Mouse (Mus musculus) intestine, postnatal 0 days (tissue): Measurements from ENCODE around the gene Asb17. TPM values are rescaled to one million over a fixed set of nuclear protein-coding genes. Genes with fewer than 3 reads are reported as not detected.
A peak's percentile ranks its signal among the peaks of the same experiment; 100 is the strongest.

Experiments used
- ATAC-seq: fragments of 200-750 bp; cut with Nextera tagmentation; 2 replicates; pipeline ENCODE4 v1.8.0; 2017; ENCODE audit warnings: mild to moderate bottlenecking, moderate TSS enrichment, moderate library complexity
- H3K27ac ChIP-seq: fragments of 300-500 bp; sonication (generic); 2 replicates; pipeline ENCODE4 v1.5.1; 2014; ENCODE audit warnings: mild to moderate bottlenecking, low read depth, low read length, moderate library complexity
- H3K27me3 ChIP-seq: fragments of 300-500 bp; sonication (generic); replicated peaks from 2 replicates; pipeline ENCODE4 v1.6.1; 2014; ENCODE audit warnings: low read length, mixed read lengths; ENCODE audit not compliant: control insufficient read depth, insufficient read depth
- H3K36me3 ChIP-seq: fragments of 300-500 bp; sonication (generic); 2 replicates; pipeline ENCODE4 v1.6.1; 2014; ENCODE audit warnings: mild to moderate bottlenecking, moderate library complexity; ENCODE audit not compliant: control insufficient read depth, insufficient read depth
- H3K4me1 ChIP-seq: fragments of 300-500 bp; sonication (generic); replicated peaks from 2 replicates; pipeline ENCODE4 v1.6.1; 2014; ENCODE audit warnings: antibody characterized with exemption, low read length, mixed read lengths; ENCODE audit not compliant: control insufficient read depth, insufficient read depth
- H3K4me2 ChIP-seq: fragments of 300-500 bp; sonication (generic); replicated peaks from 2 replicates; pipeline ENCODE4 v1.6.1; 2014; ENCODE audit warnings: low read depth, mild to moderate bottlenecking, moderate library complexity
- H3K4me3 ChIP-seq: fragments of 300-500 bp; sonication (generic); 2 replicates; pipeline ENCODE4 v1.5.1; 2014; ENCODE audit warnings: low read depth, low read length
- H3K9ac ChIP-seq: fragments of 300-500 bp; sonication (generic); 2 replicates; pipeline ENCODE4 v1.6.1; 2014; ENCODE audit warnings: mild to moderate bottlenecking, low read depth, low read length
- H3K9me3 ChIP-seq: fragments of 300-500 bp; sonication (generic); 2 replicates; pipeline ENCODE4 v1.6.1; 2016; ENCODE audit warnings: mixed run types; ENCODE audit not compliant: control insufficient read depth
- CTCF ChIP-seq: sonication (generic); IDR thresholded peaks from 2 replicates; pipeline ENCODE4 v1.5.1; 2016; ENCODE audit warnings: low read depth, mild to moderate bottlenecking, control low read depth, antibody characterized with exemption, moderate library complexity
- WGBS: fragments of 180-500 bp; shearing (Covaris S2); extraction: QIAGEN DNeasy Blood & Tissue Kit; methylation state at CpG from one replicate; pipeline ENCODE4 v1.1.7; 2014; 5-methylcytosine and 5-hydroxymethylcytosine counted together
- polyA plus RNA-seq: library from polyadenylated mRNA; unstranded; fragments of >200 nt; fragmentation: Nextera tagmentation; extraction: Ambion mirVana; gene quantifications from 2 replicates; pipeline ENCODE4 v1.2.1, GENCODE M21; 2015

Gene Asb17
- polyA plus RNA-seq, 1 experiment from 2014 or later, result not detected

- no peak for TF ChIP-seq CTCF
- H3K9me3 ChIP-seq, result no peaks in the 10 kb centered on the region
- H3K4me2 ChIP-seq, result no peak overlapping the region
- H3K27ac ChIP-seq, result no peak overlapping the region
- WGBS, result 47% methylated on average over 4 of the region's 4 CpGs
- no peaks in the 10 kb centered on the region for H3K27me3 ChIP-seq
- H3K36me3 ChIP-seq, result no peaks in the 10 kb centered on the region
- H3K9ac ChIP-seq, result no peak overlapping the region
- no peaks in the 10 kb centered on the region for H3K4me1 ChIP-seq
- no peak overlapping the region for H3K4me3 ChIP-seq
- no peak for ATAC-seq
Measured at GRCm38 (mm10) chr3:153837593-153837992, 6.4 kb upstream of the Asb17 start.

GRCm38 (mm10) chr3:153844757-153845156 lies 748 bp downstream of the Asb17 start:
- WGBS, result 92% methylated on average over 9 of the region's 9 CpGs
- H3K27ac ChIP-seq, result no peak overlapping the region
- no peak for TF ChIP-seq CTCF
- ATAC-seq, result no peak
- H3K9ac ChIP-seq, result no peak overlapping the region
- H3K4me2 ChIP-seq, result no peak overlapping the region
- H3K27me3 ChIP-seq, result no peaks in the 10 kb centered on the region
- no peaks in the 10 kb centered on the region for H3K4me1 ChIP-seq
- H3K9me3 ChIP-seq, result no peaks in the 10 kb centered on the region
- no peaks in the 10 kb centered on the region for H3K36me3 ChIP-seq
- H3K4me3 ChIP-seq, result no peak overlapping the region

- Histone ChIP-seq H3K27ac (no peak overlapping the region), H3K4me3 (no peak overlapping the region), H3K9ac (no peak overlapping the region), H3K9me3 (no peaks in the 10 kb centered on the region), H3K4me1 (no peaks in the 10 kb centered on the region), H3K36me3 (no peaks in the 10 kb centered on the region), H3K4me2 (no peak overlapping the region), H3K27me3 (no peaks in the 10 kb centered on the region)
- 87% methylated on average over 2 of the region's 2 CpGs for WGBS
- TF ChIP-seq CTCF, result no peak
- no peak for ATAC-seq
Measured at GRCm38 (mm10) chr3:153845500-153845899, 1.5 kb downstream of the Asb17 start.

- H3K4me3 ChIP-seq, result no peak overlapping the region
- no peak overlapping the region for H3K4me2 ChIP-seq
- no peak for TF ChIP-seq CTCF
- H3K9me3 ChIP-seq, result no peaks in the 10 kb centered on the region
- no peak overlapping the region for H3K9ac ChIP-seq
- H3K27ac ChIP-seq, result no peak overlapping the region
- ATAC-seq, result no peak
- no peaks in the 10 kb centered on the region for H3K27me3 ChIP-seq
- no peaks in the 10 kb centered on the region for H3K4me1 ChIP-seq
- WGBS, result 89% methylated on average over 4 of the region's 4 CpGs
- no peaks in the 10 kb centered on the region for H3K36me3 ChIP-seq
Measured at GRCm38 (mm10) chr3:153846109-153846508, 2.1 kb downstream of the Asb17 start.

- Histone ChIP-seq H3K9ac (no peak overlapping the region), H3K36me3 (no peaks in the 10 kb centered on the region), H3K9me3 (no peaks in the 10 kb centered on the region), H3K27me3 (no peaks in the 10 kb centered on the region), H3K27ac (no peak overlapping the region), H3K4me3 (no peak overlapping the region), H3K4me1 (no peaks in the 10 kb centered on the region), H3K4me2 (no peak overlapping the region)
- 72% methylated on average over 7 of the region's 7 CpGs for WGBS
- no peak for ATAC-seq
- TF ChIP-seq CTCF, result no peak
Measured at GRCm38 (mm10) chr3:153847207-153847733, 3.3 kb downstream of the Asb17 start.

DNA sequence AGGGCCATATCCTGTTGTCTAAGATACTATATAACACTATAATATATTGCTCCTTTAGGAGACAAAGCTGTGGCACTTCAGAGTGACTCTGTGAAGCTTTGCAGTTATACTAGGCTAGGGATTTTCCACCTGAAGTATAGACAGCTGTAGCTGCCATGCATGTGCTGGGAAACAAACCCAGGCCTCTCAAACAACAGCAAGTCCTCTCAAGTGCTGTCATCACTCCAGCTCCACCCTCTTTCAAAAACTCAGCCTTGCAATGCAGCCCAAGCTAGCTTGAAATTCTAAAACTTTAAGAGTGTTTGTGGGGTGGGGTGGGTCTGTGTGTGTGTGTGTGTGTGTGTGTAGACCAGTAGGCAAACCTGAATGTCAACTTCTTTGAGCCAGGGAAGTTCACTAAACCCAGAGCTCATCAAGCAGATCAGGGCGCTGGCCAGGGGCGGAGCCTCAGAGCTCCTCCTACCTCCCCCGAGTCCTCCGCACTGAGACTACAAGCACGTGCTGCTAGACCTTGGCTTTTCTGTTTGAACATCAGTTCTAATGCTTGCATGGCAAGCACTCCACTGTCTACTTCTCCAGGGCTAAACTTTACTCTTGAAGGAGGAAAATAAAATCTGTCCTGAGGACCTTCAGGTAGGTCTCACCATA lies 5.5 kb downstream of the Asb17 start:
- no peak overlapping the region for H3K4me2 ChIP-seq
- ATAC-seq, result 0 out of 2 replicates have a peak, but pooled peaks have one; percentile 43
- 10% methylated on average over 5 of the region's 5 CpGs for WGBS

More for the DNA sequence above, 5.5 kb downstream of the Asb17 start:
- no peak for TF ChIP-seq CTCF
- no peak overlapping the region for H3K27ac ChIP-seq
- no peak overlapping the region for H3K9ac ChIP-seq
- H3K27me3 ChIP-seq, result no peaks in the 10 kb centered on the region
- H3K4me1 ChIP-seq, result no peaks in the 10 kb centered on the region
- no peak overlapping the region for H3K4me3 ChIP-seq
- H3K36me3 ChIP-seq, result no peaks in the 10 kb centered on the region
- no peaks in the 10 kb centered on the region for H3K9me3 ChIP-seq
